Mouse (Mus musculus): ENCODE data around the gene Tbc1d5.

- TF ChIP-seq MAFK (IDR thresholded peaks at IDR 0.05; ENCODE audit: insufficient read depth, low read depth, low read length), result no peak
- TF ChIP-seq ZC3H11A (IDR thresholded peaks at IDR 0.05; ENCODE audit: borderline replicate concordance, low read depth, low read length), result no peak
- TF ChIP-seq HCFC1 (IDR thresholded peaks at IDR 0.05; ENCODE audit: borderline replicate concordance, insufficient read depth, low read length), result no peak
- no peak for TF ChIP-seq CHD2 (IDR thresholded peaks at IDR 0.05; ENCODE audit: low read depth, low read length)
- no peak for TF ChIP-seq ZNF384 (IDR thresholded peaks at IDR 0.05; ENCODE audit: low read depth, low read length)
Observed at GRCm38 (mm10) chr17:51172332-51172731, 6.8 kb downstream of the Tbc1d5 start.
